8 mouse cellular contexts compared by ENCODE assay signal in the genomic region with DNA sequence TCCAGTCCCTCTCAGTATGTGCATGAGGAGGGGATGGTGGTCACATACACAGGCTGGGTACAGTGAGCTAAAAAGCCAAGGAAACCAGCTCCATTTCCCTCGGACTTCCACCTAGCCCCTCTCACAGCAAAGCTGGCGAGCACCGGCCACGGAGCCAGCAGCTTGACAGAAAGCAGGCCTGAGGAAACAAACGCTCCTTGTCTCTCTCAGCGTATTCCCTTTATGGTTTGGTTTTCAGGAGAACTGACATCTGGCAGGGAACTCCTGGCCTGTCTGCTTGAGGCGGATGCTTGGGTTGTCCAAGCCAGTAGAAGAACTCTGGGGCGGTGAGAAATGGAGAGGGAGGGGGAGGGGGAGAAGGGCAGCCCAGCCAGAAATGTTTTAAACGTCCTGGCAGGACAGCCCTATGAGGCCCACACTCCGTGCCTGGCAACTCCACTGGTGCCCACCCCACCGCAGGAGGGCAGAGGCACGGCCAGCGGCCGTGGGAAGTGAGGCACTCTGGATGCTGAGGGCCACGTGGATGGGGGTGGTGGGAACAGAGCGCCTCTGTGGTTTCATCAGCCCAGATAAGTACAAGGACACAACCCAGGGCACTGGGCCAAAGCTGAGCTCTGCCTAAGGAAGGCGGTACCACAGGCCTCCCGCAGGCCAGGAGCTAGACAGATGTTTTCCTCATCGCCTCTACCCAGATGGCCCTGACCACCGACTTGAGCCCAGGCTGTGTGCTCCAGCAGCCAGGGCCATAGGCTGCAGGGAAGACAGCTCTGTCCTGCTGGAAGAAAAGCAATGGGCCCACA. TPM values are rescaled to one million over a fixed set of nuclear protein-coding genes. Genes with fewer than 3 reads are reported as not detected.
A peak's percentile ranks its signal among the peaks of the same experiment; 100 is the strongest.
DNase-seq lines count a peak whose midpoint lies in the region; ATAC-seq lines count a peak whose summit lies in the region.

No protein-coding gene starts in this region.

- no peaks in the 10 kb centered on the region for H3K36me3 ChIP-seq in hindbrain, embryonic 16.5 days (ENCODE audit: control insufficient read depth, insufficient read depth, low read length)

- peak; percentile 96 for DNase-seq in NIH3T3 (ENCODE audit: low read depth)
- DNase-seq in gastrocnemius, adult 8-10 months (ENCODE audit: low spot score in 2 of 2): peak; percentile 87 to 91
- peak; percentile 63 to 75 for DNase-seq in left cerebral cortex, adult 18-20 months (ENCODE audit: low spot score in 2 of 2)
- peak; percentile 90 for DNase-seq in lung, postnatal 25 days (ENCODE audit: low spot score)
- DNase-seq in right cerebral cortex, postnatal 14 days: peak; percentile 83
- DNase-seq in urinary bladder, postnatal 14 days (ENCODE audit: low spot score): peak; percentile 94

- no peaks in the 10 kb centered on the region for H3K9me3 ChIP-seq in hindbrain, embryonic 16.5 days (ENCODE audit: control insufficient read depth, low read length)

- peak; percentile 84 for ATAC-seq in common myeloid progenitor, adult 5-6 weeks (replicated peaks; ENCODE audit: low read depth, poor library complexity, severe bottlenecking)
- peak; percentile 93 for ATAC-seq in hindbrain, embryonic 16.5 days

- H3K9ac ChIP-seq in hindbrain, embryonic 16.5 days (ENCODE audit: low read depth, low read length): no peak overlapping the region

- H3K4me2 ChIP-seq in hindbrain, embryonic 16.5 days (ENCODE audit: low read length): peak overlapping the region; percentile 18; the same call in 1 of the 2 replicates

- H3K4me1 ChIP-seq in hindbrain, embryonic 16.5 days (ENCODE audit: control insufficient read depth, insufficient read depth, low read depth, low read length): peaks cover 17% of the 10 kb centered on the region

- H3K27me3 ChIP-seq in hindbrain, embryonic 16.5 days (replicated peaks; ENCODE audit: control insufficient read depth, insufficient read depth, low read length): no peaks in the 10 kb centered on the region

- WGBS in hindbrain, embryonic 16.5 days: 49% methylated on average over 20 of the region's 20 CpGs

- H3K27ac ChIP-seq in hindbrain, embryonic 16.5 days (ENCODE audit: low read depth, low read length): peak overlapping the region; percentile 64

- no peak overlapping the region for H3K4me3 ChIP-seq in hindbrain, embryonic 16.5 days (ENCODE audit: low read length)

RNA-seq across cellular contexts. Expression of a gene that starts 19.4 kb away (rescaled TPM):
- 16.2 and 17.4 TPM in 2 replicates for total RNA-seq in common myeloid progenitor, adult 5-6 weeks (2017)
- total RNA-seq in gastrocnemius, adult 8-10 months (2022): 10 to 100 TPM in 1 of 4 experiments, 1 to 10 TPM in 3; 7.0 to 10.8 (median 7.6) TPM
- 19.4 and 20.5 TPM in 2 replicates for polyA plus RNA-seq in hindbrain, embryonic 16.5 days (2015; fragmentation: Nextera tagmentation; extraction: Ambion mirVana)
- 10 to 100 TPM; 14.3 TPM for total RNA-seq in left cerebral cortex, adult 18-20 months (2021)

RNA-seq across cellular contexts. Expression of a gene that starts 47.3 kb away (rescaled TPM):
- 0.34 and 0.37 TPM in 2 replicates for total RNA-seq in common myeloid progenitor, adult 5-6 weeks (2017)
- 1 to 10 TPM in 1 of 4 experiments, under 1 TPM in 3; 0.34 to 1.3 (median 0.76) TPM for total RNA-seq in gastrocnemius, adult 8-10 months (2022)
- 165 and 168 TPM in 2 replicates for polyA plus RNA-seq in hindbrain, embryonic 16.5 days (2015; fragmentation: Nextera tagmentation; extraction: Ambion mirVana)
- total RNA-seq in left cerebral cortex, adult 18-20 months (2021): 100 to 1,000 TPM; 381 to 400 TPM

Comparison
In these comparisons a context has a peak if more than half of its experiments do, and no peak if none do; other contexts are left out.
1. RNA of a gene that starts 47.3 kb away (total RNA-seq): 381 to 400 TPM in left cerebral cortex, adult 18-20 months; 0.34 to 1.3 TPM in gastrocnemius, adult 8-10 months and 0.34 to 0.37 TPM in common myeloid progenitor, adult 5-6 weeks; every median in the first group is over 100 times any median in the second.
2. Peak in every context shown above with its lines, with median percentiles within 50 percentile points of each other: DNase-seq.